Mouse (Mus musculus): Measurements from ENCODE around the gene Luc7l2. TPM values are rescaled to one million over a fixed set of nuclear protein-coding genes. Genes with fewer than 3 reads are reported as not detected.

Gene Luc7l2
- polyA plus RNA-seq, 1 experiment from 2014 or later: 40.9 TPM

- Histone ChIP-seq H3K27me3 (replicated peaks) (peaks cover 58% of the 10 kb centered on the region), H3K36me3 (replicated peaks) (no peaks in the 10 kb centered on the region), H3K9ac (peak within 1 kb of the TSS; percentile 36), H3K27ac (no peak within 1 kb of the TSS), H3K4me1 (peaks cover 19% of the 10 kb centered on the region), H3K4me2 (peak within 1 kb of the TSS; percentile 94), H3K9me3 (no peaks in the 10 kb centered on the region), H3K4me3 (peak within 1 kb of the TSS; percentile 51)
- WGBS: 2% methylated on average over 50 of the region's 60 CpGs
- peak; percentile 78 for ATAC-seq (replicated peaks)
Observed at GRCm38 (mm10) chr6:38636852-38637618, 85.9 kb downstream of the Luc7l2 start, which contains the start of gene Klrg2. TSS of gene Klrg2 (minus strand) at chr6:38637242.

- Histone ChIP-seq H3K4me3 (no peak overlapping the region), H3K4me1 (peaks cover 19% of the 10 kb centered on the region), H3K27ac (no peak overlapping the region), H3K36me3 (replicated peaks) (no peaks in the 10 kb centered on the region), H3K27me3 (replicated peaks) (peaks cover 39% of the 10 kb centered on the region), H3K4me2 (no peak overlapping the region), H3K9me3 (no peaks in the 10 kb centered on the region), H3K9ac (no peak overlapping the region)
- 82% methylated on average over 11 of the region's 11 CpGs for WGBS
- no peak for ATAC-seq (replicated peaks)
Observed at GRCm38 (mm10) chr6:38640401-38640800, 89.3 kb downstream of the Luc7l2 start.

GRCm38 (mm10) chr6:38641228-38641627 lies 90.1 kb downstream of the Luc7l2 start:
- no peak overlapping the region for H3K27ac ChIP-seq
- 73% methylated on average over 5 of the region's 5 CpGs for WGBS
- no peaks in the 10 kb centered on the region for H3K9me3 ChIP-seq
- H3K27me3 ChIP-seq (replicated peaks): peaks cover 31% of the 10 kb centered on the region
- H3K4me2 ChIP-seq: no peak overlapping the region
- H3K4me1 ChIP-seq: peaks cover 13% of the 10 kb centered on the region
- H3K4me3 ChIP-seq: no peak overlapping the region
- no peak overlapping the region for H3K9ac ChIP-seq
- no peaks in the 10 kb centered on the region for H3K36me3 ChIP-seq (replicated peaks)
- ATAC-seq (replicated peaks): no peak

DNA sequence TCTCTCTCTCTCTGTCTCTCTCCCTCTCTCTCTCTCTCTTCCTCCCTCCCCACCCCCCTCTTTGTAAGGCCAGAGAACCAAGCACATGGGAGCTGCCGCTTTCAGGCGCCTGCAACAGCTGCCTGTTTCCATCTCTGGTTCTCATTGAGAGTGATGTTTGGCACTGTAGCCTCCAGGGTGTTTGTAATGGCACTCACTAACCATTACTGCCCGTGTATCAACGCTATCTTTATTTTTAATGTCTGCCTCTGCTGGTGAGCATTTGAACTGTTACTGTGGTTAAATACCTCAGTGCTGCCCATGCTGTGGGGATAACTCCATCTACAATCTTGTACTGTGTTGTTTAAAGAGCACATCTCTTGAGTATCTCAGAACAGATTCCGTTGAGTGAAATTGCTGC lies 90.5 kb downstream of the Luc7l2 start:
- ATAC-seq (replicated peaks): no peak; the same call in 1 of the 2 replicates
- H3K27ac ChIP-seq: no peak overlapping the region
- no peak overlapping the region for H3K9ac ChIP-seq
- 48% methylated on average over 5 of the region's 5 CpGs for WGBS
- no peak overlapping the region for H3K4me3 ChIP-seq
- H3K4me2 ChIP-seq: no peak overlapping the region
- no peaks in the 10 kb centered on the region for H3K9me3 ChIP-seq
- peaks cover 28% of the 10 kb centered on the region for H3K27me3 ChIP-seq (replicated peaks)
- no peaks in the 10 kb centered on the region for H3K36me3 ChIP-seq (replicated peaks)
- peaks cover 9% of the 10 kb centered on the region for H3K4me1 ChIP-seq

DNA sequence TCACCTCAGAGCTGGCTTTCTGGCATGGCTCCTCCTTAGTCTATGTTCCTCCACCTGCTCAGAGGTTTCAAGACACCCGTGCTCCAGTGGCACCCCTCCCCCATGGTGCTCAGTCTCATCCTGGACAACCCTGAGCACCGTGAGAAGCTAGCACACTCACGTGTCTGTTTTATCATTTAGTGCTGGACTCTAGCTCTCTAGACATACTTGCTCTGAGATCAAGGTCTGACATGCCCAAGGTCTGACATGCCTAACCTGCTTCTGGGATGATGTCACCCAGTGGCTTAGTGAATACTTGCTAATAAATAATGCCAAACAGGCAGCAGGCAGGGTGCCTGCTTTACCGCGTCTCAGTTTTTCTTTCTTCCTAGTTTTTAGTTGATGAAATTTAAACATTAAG lies 91.5 kb downstream of the Luc7l2 start:
- no peak overlapping the region for H3K9ac ChIP-seq
- no peak overlapping the region for H3K4me2 ChIP-seq
- H3K36me3 ChIP-seq (replicated peaks): no peaks in the 10 kb centered on the region
- H3K9me3 ChIP-seq: no peaks in the 10 kb centered on the region
- H3K4me3 ChIP-seq: no peak overlapping the region
- H3K27ac ChIP-seq: no peak overlapping the region
- no peaks in the 10 kb centered on the region for H3K4me1 ChIP-seq
- ATAC-seq (replicated peaks): no peak
- WGBS: 83% methylated on average over 5 of the region's 5 CpGs
- peaks cover 19% of the 10 kb centered on the region for H3K27me3 ChIP-seq (replicated peaks)

DNA sequence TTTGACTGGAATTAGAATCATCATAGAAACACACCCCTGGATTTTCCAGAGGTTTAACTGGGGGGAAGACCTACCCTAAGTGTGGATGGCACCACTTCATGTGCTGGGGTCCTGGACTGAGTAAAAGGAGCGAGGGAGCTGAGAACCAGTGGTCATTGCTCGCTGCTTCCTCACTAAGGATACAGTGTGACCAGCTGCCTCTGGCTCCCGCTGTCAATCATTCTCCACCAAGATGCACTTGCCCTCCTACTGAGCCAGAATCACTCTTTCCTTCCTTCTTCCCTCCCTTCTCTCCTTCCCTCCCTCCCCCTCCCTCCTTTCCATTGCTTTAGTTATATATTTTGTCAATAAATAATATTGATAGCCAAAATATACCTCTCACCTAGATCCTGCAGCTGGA lies 91.9 kb downstream of the Luc7l2 start:
- Histone ChIP-seq H3K4me2 (no peak overlapping the region), H3K4me1 (no peaks in the 10 kb centered on the region)
- 86% methylated on average over 3 of the region's 3 CpGs for WGBS

DNA sequence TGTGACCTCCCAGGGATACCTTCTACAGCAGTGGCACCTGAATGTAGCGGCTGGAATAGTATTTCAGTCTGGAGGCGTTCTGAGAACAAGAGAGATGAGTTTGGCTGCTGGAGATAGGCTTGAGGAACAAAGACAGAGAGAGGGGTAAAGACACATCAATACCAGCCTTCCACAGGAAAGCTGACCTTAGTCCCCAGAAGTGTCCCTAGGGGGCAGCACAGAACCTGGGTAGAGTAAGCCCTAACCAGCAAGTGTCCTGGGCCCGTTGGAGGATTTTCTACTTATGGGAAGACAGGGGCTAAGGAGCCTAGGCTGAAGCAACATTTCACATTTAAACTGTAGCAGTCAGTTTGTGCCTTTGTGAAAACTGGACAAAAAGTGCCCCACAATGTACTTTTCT lies 98.4 kb downstream of the Luc7l2 start:
- Histone ChIP-seq H3K9me3 (no peaks in the 10 kb centered on the region), H3K4me2 (no peak overlapping the region), H3K4me3 (no peak overlapping the region), H3K4me1 (no peaks in the 10 kb centered on the region), H3K9ac (no peak overlapping the region), H3K27ac (no peak overlapping the region), H3K27me3 (replicated peaks) (no peaks in the 10 kb centered on the region; the same call in 1 of the 2 replicates), H3K36me3 (replicated peaks) (no peaks in the 10 kb centered on the region)
- WGBS: 65% methylated on average over 3 of the region's 3 CpGs
- ATAC-seq (replicated peaks): no peak

More for the DNA sequence above, 91.9 kb downstream of the Luc7l2 start:
- no peak overlapping the region for H3K4me3 ChIP-seq
- H3K27ac ChIP-seq: no peak overlapping the region
- H3K9ac ChIP-seq: no peak overlapping the region
- ATAC-seq (replicated peaks): no peak
- H3K9me3 ChIP-seq: no peaks in the 10 kb centered on the region
- no peaks in the 10 kb centered on the region for H3K36me3 ChIP-seq (replicated peaks)
- peaks cover 14% of the 10 kb centered on the region for H3K27me3 ChIP-seq (replicated peaks)

DNA sequence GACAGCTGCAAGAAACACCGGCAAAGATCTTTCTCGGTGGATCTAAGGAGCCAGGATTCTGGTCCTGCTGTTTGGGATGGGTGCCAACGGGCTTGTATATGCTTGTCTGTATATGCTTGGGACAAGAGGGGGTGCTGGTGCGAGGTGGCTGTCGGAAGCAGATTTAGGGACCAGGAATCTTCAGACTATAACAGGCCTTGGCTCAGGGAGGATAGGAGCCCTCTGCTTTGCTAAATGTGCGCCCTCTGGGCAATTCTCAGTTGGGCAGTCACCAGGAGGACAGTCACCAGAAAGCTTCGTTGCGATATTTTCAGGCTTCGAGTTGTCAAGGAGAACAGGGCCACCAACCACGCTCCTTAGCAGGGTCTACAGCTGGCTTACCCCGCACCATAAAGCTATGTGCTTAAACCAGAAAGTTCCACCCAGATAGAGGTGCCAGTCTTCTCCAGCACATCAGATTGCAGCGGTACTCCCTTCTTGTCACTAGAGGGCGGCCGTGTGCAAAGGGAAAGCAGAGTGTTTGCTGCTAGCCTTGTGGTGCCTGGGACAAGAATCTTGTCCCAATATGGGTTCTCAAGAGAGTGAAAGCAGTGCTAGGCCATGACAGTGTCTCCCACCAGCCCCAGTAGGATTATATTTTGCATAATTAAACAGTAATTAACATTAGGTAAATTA lies 99.3 kb downstream of the Luc7l2 start:
- no peaks in the 10 kb centered on the region for H3K36me3 ChIP-seq (replicated peaks)
- ATAC-seq (replicated peaks): peak; percentile 74
- H3K4me1 ChIP-seq: no peaks in the 10 kb centered on the region
- no peak overlapping the region for H3K4me3 ChIP-seq
- H3K27me3 ChIP-seq (replicated peaks): no peaks in the 10 kb centered on the region
- no peaks in the 10 kb centered on the region for H3K9me3 ChIP-seq
- WGBS: 44% methylated on average over 14 of the region's 14 CpGs
- no peak overlapping the region for H3K4me2 ChIP-seq
- H3K27ac ChIP-seq: no peak overlapping the region
- no peak overlapping the region for H3K9ac ChIP-seq

Small RNAs within 50 kb of the gene (microRNA-seq; reads per million reads assigned to microRNA genes)
- gene Mir7670: not detected

Other genes starting within 250 kb of the Luc7l2 start
- gene Zc3hav1, start 196.7 kb upstream of the Luc7l2 start, polyA plus RNA-seq (2015; fragmentation: Nextera tagmentation; extraction: Ambion mirVana): 1.6 and 1.7 TPM in 2 replicates
- gene Ttc26, start 169.9 kb upstream of the Luc7l2 start, polyA plus RNA-seq (2015; fragmentation: Nextera tagmentation; extraction: Ambion mirVana): 7.5 and 7.6 TPM in 2 replicates
- 24.4 and 25.4 TPM in 2 replicates for gene Ubn2, start 117.4 kb upstream of the Luc7l2 start, polyA plus RNA-seq (2015; fragmentation: Nextera tagmentation; extraction: Ambion mirVana)
- gene Fmc1, start 17.8 kb upstream of the Luc7l2 start, polyA plus RNA-seq (2015; fragmentation: Nextera tagmentation; extraction: Ambion mirVana): 191 and 193 TPM in 2 replicates
- 0.11 and 0.26 TPM in 2 replicates for gene Klrg2, start 85.9 kb downstream of the Luc7l2 start, polyA plus RNA-seq (2015; fragmentation: Nextera tagmentation; extraction: Ambion mirVana)
- gene Clec2l, start 111.7 kb downstream of the Luc7l2 start, polyA plus RNA-seq (2015; fragmentation: Nextera tagmentation; extraction: Ambion mirVana): 28.9 and 34.0 TPM in 2 replicates